Mouse (Mus musculus): ENCODE measurements around the gene Ifnar2. TPM values are rescaled to one million over a fixed set of nuclear protein-coding genes. Genes with fewer than 3 reads are reported as not detected.

The Ifnar2 gene
- total and polyA plus RNA-seq, 2 experiments = 69.1 to 144 TPM

DNA sequence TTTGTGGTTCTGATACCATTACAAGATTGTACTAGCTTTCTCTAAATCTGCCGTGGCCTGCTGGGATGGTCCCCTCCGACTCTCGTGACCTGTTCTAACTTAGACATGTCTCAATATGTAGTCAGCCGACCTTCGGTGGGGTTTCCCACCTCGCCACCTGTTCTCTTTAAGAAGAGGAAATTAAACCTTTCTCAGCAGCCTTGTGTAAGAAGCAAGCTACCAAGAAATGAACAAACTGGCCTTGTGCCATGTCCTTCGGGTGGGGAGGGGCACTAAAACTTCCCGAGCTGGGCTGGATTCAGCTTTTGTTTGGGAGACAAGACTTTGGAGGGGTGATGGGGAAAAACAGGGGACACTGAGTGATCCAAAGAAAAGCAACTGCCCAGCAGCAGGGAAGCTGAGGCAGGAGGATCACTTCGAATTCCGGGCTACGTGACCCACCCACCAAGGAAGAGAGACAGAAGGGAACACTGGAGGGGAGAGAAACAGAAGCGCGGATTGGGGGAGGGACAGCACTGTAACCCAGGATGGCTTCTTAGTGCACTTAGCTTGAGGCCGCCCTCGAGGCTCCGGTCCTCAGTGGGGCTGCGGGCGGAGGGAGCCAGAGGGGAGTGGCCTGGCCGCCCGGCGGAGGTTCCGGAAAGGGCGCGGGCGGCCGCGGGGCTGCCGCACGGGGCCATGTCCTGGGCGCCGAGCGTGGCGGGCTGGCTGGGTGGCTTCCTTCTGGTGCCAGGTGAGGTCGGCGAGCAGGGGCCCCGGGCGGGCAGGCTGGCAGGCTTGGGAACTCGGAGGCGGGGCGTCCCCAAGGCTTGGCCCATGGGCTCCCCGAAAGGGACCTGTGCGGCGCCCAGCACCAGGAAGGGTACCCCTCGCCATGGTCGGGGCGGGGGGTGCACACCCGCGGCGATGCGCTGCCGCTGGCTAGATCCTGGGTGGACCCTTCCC is 33.3 kb downstream of the Ifnar2 start, which contains the start of gene Il10rb:
TSS of gene Il10rb (plus strand) at position 525 of the 945 bp plus-strand sequence.
- WGBS = 6% methylated on average over 51 of the region's 51 CpGs
- H3K4me3 ChIP-seq (ENCODE audit: insufficient read depth, low read depth, low read length) = peak within 1 kb of the TSS; percentile 86
- H3K27me3 ChIP-seq (ENCODE audit: control insufficient read depth, insufficient read depth, low read length) = no peaks in the 10 kb centered on the region
- H3K9ac ChIP-seq (ENCODE audit: low read depth, low read length) = peak within 1 kb of the TSS; percentile 76
- H3K79me2 ChIP-seq (ENCODE audit: control insufficient read depth, insufficient read depth, low read length) = no peaks in the 10 kb centered on the region
- peaks cover 8% of the 10 kb centered on the region for H3K4me1 ChIP-seq (ENCODE audit: control insufficient read depth, insufficient read depth, low read length)
- H3K27ac ChIP-seq (replicated peaks; ENCODE audit: insufficient read depth, low read depth, low read length) = peak within 1 kb of the TSS; percentile 73
- peaks cover 8% of the 10 kb centered on the region; the same call in 1 of the 2 replicates for H3K36me3 ChIP-seq (ENCODE audit: control insufficient read depth, insufficient read depth, low read length)
- no peak for TF ChIP-seq CTCF (IDR thresholded peaks at IDR 0.05; ENCODE audit: low read depth, low read length)
- TF ChIP-seq POLR2A (IDR thresholded peaks at IDR 0.05; ENCODE audit: extremely low read depth, insufficient read depth, low read length) = peak; percentile 33; the same call in 1 of the 2 replicates
- peak; percentile 41 for DNase-seq (ENCODE audit: extremely low read depth, low read depth, low spot score)

DNA sequence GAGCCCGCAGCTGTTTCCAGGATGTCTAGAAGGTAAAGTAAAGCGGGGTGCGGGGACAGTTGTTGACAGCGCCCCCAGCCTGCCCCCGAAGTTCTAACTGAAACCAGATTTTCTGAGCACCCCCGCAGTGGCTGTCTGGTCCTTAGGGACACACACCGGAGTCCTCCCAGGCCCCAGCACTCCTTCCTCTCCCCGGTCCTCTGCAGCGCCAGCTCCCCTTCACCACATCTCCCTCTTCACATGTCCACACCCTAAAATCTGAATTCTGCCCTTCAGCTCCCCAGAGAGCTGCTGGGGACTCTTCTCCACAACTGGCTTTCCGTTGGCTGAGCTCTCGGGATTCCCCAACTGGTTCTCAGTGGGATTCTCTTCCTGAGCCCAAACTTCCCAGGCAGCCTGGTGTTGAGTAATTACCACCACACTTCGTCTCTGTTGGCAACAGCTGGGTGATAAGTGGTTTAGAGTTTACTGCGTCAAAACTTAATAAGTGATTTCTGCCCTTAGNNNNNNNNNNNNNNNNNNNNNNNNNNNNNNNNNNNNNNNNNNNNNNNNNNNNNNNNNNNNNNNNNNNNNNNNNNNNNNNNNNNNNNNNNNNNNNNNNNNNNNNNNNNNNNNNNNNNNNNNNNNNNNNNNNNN is 34.1 kb downstream of the Ifnar2 start:
- peak; percentile 35 for DNase-seq (ENCODE audit: extremely low read depth, low read depth, low spot score)
- Histone ChIP-seq H3K79me2 (ENCODE audit: control insufficient read depth, insufficient read depth, low read length) (no peaks in the 10 kb centered on the region), H3K4me1 (ENCODE audit: control insufficient read depth, insufficient read depth, low read length) (peaks cover 9% of the 10 kb centered on the region), H3K9ac (ENCODE audit: low read depth, low read length) (peak overlapping the region; percentile 76), H3K27ac (replicated peaks; ENCODE audit: insufficient read depth, low read depth, low read length) (peak overlapping the region; percentile 73), H3K36me3 (ENCODE audit: control insufficient read depth, insufficient read depth, low read length) (peaks cover 3% of the 10 kb centered on the region; the same call in 1 of the 2 replicates), H3K4me3 (ENCODE audit: insufficient read depth, low read depth, low read length) (peak overlapping the region; percentile 86), H3K27me3 (ENCODE audit: control insufficient read depth, insufficient read depth, low read length) (no peaks in the 10 kb centered on the region)
- WGBS = 2% methylated on average over 13 of the region's 13 CpGs
- no peak for TF ChIP-seq POLR2A (IDR thresholded peaks at IDR 0.05; ENCODE audit: extremely low read depth, insufficient read depth, low read length)
- no peak for TF ChIP-seq CTCF (IDR thresholded peaks at IDR 0.05; ENCODE audit: low read depth, low read length)

DNA sequence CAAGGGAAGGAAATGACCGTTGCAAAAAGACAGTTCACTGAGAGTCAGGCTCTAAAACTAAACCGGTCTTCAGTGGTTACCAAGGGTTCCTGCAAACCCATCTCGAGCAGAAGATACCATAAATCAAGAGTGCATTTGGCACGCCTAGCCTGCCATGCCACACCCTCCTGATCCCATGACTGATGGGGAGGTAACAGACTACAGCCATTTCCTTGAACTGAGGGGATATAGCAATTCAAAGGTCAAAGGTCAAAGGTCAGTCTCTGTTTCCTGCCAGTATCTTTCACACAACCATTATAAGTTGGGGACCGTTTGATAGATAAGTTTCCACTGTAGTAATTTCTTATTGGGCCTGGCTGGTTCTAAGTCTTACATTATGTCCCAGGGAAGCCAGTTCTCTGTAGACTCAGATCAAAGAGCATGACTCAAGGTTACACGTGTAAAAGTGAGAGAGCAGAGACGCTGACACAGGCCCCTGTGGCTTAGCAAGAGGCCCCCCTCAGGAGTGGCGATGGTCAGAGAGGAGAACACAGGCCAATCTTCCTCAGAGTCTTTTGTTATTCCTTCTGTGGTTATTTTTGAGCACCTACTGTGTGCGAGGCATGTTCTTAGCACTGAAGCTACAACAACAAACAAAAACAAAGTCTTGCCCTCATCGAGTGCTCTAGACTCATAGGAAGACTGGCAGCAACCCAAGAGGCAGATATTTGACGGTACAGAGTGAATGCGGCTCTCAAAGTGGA is 40.7 kb downstream of the Ifnar2 start:
- H3K36me3 ChIP-seq (ENCODE audit: control insufficient read depth, insufficient read depth, low read length) = peaks cover 30% of the 10 kb centered on the region
- H3K27me3 ChIP-seq (ENCODE audit: control insufficient read depth, insufficient read depth, low read length) = no peaks in the 10 kb centered on the region
- H3K79me2 ChIP-seq (ENCODE audit: control insufficient read depth, insufficient read depth, low read length) = no peaks in the 10 kb centered on the region
- WGBS = 63% methylated on average over 12 of the region's 12 CpGs
- TF ChIP-seq CTCF (IDR thresholded peaks at IDR 0.05; ENCODE audit: low read depth, low read length) (no peak), POLR2A (IDR thresholded peaks at IDR 0.05; ENCODE audit: extremely low read depth, insufficient read depth, low read length) (no peak)
- DNase-seq (ENCODE audit: extremely low read depth, low read depth, low spot score) = peak; percentile 44
- H3K4me3 ChIP-seq (ENCODE audit: insufficient read depth, low read depth, low read length) = no peak overlapping the region
- no peak overlapping the region for H3K9ac ChIP-seq (ENCODE audit: low read depth, low read length)
- H3K27ac ChIP-seq (replicated peaks; ENCODE audit: insufficient read depth, low read depth, low read length) = peak overlapping the region; percentile 18; the same call in 1 of the 2 replicates
- peaks cover 11% of the 10 kb centered on the region for H3K4me1 ChIP-seq (ENCODE audit: control insufficient read depth, insufficient read depth, low read length)

DNA sequence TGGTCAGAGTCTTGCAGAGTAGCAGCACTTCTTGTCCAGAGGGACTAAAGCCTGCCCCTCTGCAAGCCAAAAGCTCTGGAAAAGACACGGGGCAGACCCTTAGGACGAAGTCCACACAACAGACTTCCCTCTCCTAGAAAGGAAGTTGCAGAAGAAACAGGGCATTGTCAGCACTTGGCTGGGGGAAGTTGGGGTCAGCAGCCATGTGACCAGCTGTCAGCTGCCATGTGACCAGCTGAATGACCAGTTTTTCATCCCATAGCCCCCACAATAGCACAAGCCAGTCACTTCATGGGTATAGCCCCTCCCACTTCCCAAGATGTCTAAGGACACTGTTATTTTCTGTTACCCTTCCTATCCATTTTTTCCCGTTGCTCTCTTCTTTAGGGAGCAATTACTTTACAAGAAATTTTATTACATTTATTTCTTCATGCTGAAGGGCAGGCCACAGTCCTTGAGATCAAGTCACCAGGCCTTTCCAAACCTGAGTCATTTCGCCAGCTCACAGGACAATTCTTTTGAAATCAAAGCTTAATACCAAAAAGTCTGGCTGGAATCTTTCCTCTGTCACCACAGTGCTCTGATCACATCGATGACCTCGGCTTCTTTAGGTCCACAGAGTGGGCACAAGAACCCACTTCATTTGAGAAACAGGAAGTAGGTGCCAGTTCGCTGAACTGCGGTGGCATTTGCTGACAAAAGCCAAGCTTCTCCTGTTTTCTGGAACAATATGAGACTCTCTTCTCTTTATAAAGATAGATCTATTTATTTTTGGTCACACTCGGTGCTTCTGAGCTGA is 43.0 kb downstream of the Ifnar2 start:
- DNase-seq (ENCODE audit: extremely low read depth, low read depth, low spot score) = peak; percentile 41
- Histone ChIP-seq H3K27ac (replicated peaks; ENCODE audit: insufficient read depth, low read depth, low read length) (0 out of 2 replicates have a peak overlapping the region, but pooled peaks have one; percentile 19), H3K4me1 (ENCODE audit: control insufficient read depth, insufficient read depth, low read length) (peaks cover 8% of the 10 kb centered on the region), H3K27me3 (ENCODE audit: control insufficient read depth, insufficient read depth, low read length) (no peaks in the 10 kb centered on the region), H3K36me3 (ENCODE audit: control insufficient read depth, insufficient read depth, low read length) (peaks cover 39% of the 10 kb centered on the region), H3K4me3 (ENCODE audit: insufficient read depth, low read depth, low read length) (no peak overlapping the region), H3K9ac (ENCODE audit: low read depth, low read length) (no peak overlapping the region), H3K79me2 (ENCODE audit: control insufficient read depth, insufficient read depth, low read length) (no peaks in the 10 kb centered on the region)
- TF ChIP-seq CTCF (IDR thresholded peaks at IDR 0.05; ENCODE audit: low read depth, low read length) (no peak), POLR2A (IDR thresholded peaks at IDR 0.05; ENCODE audit: extremely low read depth, insufficient read depth, low read length) (no peak)
- WGBS = 77% methylated on average over 9 of the region's 9 CpGs

DNA sequence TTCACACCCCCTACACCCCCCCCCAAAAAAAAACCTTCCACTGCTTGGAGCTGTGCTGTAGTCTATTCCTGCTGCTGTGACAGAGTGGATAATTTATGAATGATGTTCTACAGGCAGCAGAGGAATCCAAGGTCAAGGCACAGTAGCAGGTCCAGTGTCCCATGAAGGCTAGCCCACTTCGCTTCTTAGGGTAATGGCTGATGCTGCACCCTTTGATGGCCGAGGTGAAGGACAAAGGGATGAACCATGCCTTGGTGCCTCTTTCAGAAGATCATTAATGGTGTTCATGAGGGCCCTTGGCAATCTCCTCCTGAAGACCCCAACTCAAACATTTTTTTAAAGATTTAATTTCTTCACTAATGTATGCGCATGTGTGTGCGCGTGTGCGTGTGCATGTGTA is 43.8 kb downstream of the Ifnar2 start:
- Histone ChIP-seq H3K27ac (replicated peaks; ENCODE audit: insufficient read depth, low read depth, low read length) (no peak overlapping the region), H3K4me3 (ENCODE audit: insufficient read depth, low read depth, low read length) (no peak overlapping the region), H3K4me1 (ENCODE audit: control insufficient read depth, insufficient read depth, low read length) (peaks cover 8% of the 10 kb centered on the region), H3K79me2 (ENCODE audit: control insufficient read depth, insufficient read depth, low read length) (no peaks in the 10 kb centered on the region), H3K27me3 (ENCODE audit: control insufficient read depth, insufficient read depth, low read length) (no peaks in the 10 kb centered on the region), H3K9ac (ENCODE audit: low read depth, low read length) (no peak overlapping the region), H3K36me3 (ENCODE audit: control insufficient read depth, insufficient read depth, low read length) (peaks cover 39% of the 10 kb centered on the region)
- TF ChIP-seq POLR2A (IDR thresholded peaks at IDR 0.05; ENCODE audit: extremely low read depth, insufficient read depth, low read length) (no peak), CTCF (IDR thresholded peaks at IDR 0.05; ENCODE audit: low read depth, low read length) (no peak)
- WGBS = 96% methylated on average over 6 of the region's 6 CpGs
- DNase-seq (ENCODE audit: extremely low read depth, low read depth, low spot score) = no peak

Data from liver, adult 2 months (tissue).